Mouse (Mus musculus) limb, embryonic 13.5 days (tissue): ENCODE data around the gene Rbm20. TPM values are rescaled to one million over a fixed set of nuclear protein-coding genes. Genes with fewer than 3 reads are reported as not detected.

ENCODE experiments used
- ATAC-seq: fragments of 200-750 bp; cut with Nextera tagmentation; 2 replicates; pipeline ENCODE4 v1.8.0; 2017; ENCODE audit warnings: low read depth, moderate number of reproducible peaks, moderate TSS enrichment; ENCODE audit not compliant: low FRiP score
- H3K27ac ChIP-seq: fragments of 300-500 bp; sonication (generic); 2 replicates; pipeline ENCODE4 v1.5.1; 2015; ENCODE audit warnings: inconsistent platforms, mild to moderate bottlenecking, moderate library complexity
- H3K27me3 ChIP-seq: fragments of 300-500 bp; sonication (generic); 2 replicates; pipeline ENCODE4 v1.6.1; 2015; ENCODE audit warnings: mild to moderate bottlenecking, inconsistent platforms
- H3K36me3 ChIP-seq: fragments of 300-500 bp; sonication (generic); 2 replicates; pipeline ENCODE4 v1.6.1; 2015; ENCODE audit warnings: inconsistent platforms, mild to moderate bottlenecking, moderate library complexity
- H3K4me1 ChIP-seq: fragments of 300-500 bp; sonication (generic); 2 replicates; pipeline ENCODE4 v1.6.1; 2015; ENCODE audit warnings: inconsistent platforms
- H3K4me2 ChIP-seq: fragments of 300-500 bp; sonication (generic); replicated peaks from 2 replicates; pipeline ENCODE4 v1.6.1; 2015; ENCODE audit warnings: inconsistent platforms, mild to moderate bottlenecking, moderate library complexity
- H3K4me3 ChIP-seq: fragments of 300-500 bp; sonication (generic); 2 replicates; pipeline ENCODE4 v1.5.1; 2015; ENCODE audit warnings: moderate library complexity, mild to moderate bottlenecking, inconsistent platforms
- H3K9ac ChIP-seq: fragments of 300-500 bp; sonication (generic); 2 replicates; pipeline ENCODE4 v1.6.1; 2015; ENCODE audit warnings: mild to moderate bottlenecking, inconsistent platforms
- H3K9me3 ChIP-seq: fragments of 300-500 bp; sonication (generic); 2 replicates; pipeline ENCODE4 v1.6.1; 2016; ENCODE audit warnings: inconsistent platforms
- WGBS: fragments of 180-500 bp; shearing (Covaris S2); methylation state at CpG from one replicate; pipeline ENCODE4 v1.1.7; 2015; 5-methylcytosine and 5-hydroxymethylcytosine counted together
- polyA plus RNA-seq: library from polyadenylated mRNA; unstranded; fragments of >200 nt; fragmentation: Nextera tagmentation; extraction: Ambion mirVana; gene quantifications from 2 replicates; pipeline ENCODE4 v1.2.1, GENCODE M21; 2015

Rbm20 gene
- polyA plus RNA-seq, 1 experiment from 2014 or later, result 5.1 TPM

- no peak overlapping the region for H3K9ac ChIP-seq
- no peaks in the 10 kb centered on the region for H3K36me3 ChIP-seq
- H3K27me3 ChIP-seq, result no peaks in the 10 kb centered on the region
- ATAC-seq, result no peak
- H3K4me1 ChIP-seq, result peaks cover 41% of the 10 kb centered on the region
- no peak overlapping the region for H3K4me2 ChIP-seq
- WGBS, result 80% methylated on average over 3 of the region's 3 CpGs
- H3K4me3 ChIP-seq, result no peak overlapping the region
- no peak overlapping the region for H3K27ac ChIP-seq
- no peaks in the 10 kb centered on the region for H3K9me3 ChIP-seq
Observed at GRCm38 (mm10) chr19:53810584-53810983, 133.5 kb downstream of the Rbm20 start.

GRCm38 (mm10) chr19:53813576-53813975 is 136.5 kb downstream of the Rbm20 start:
- H3K4me2 ChIP-seq, result no peak overlapping the region
- no peak overlapping the region for H3K4me3 ChIP-seq
- H3K36me3 ChIP-seq, result no peaks in the 10 kb centered on the region
- no peaks in the 10 kb centered on the region for H3K9me3 ChIP-seq
- peaks cover 29% of the 10 kb centered on the region for H3K4me1 ChIP-seq
- no peaks in the 10 kb centered on the region for H3K27me3 ChIP-seq
- no peak overlapping the region for H3K27ac ChIP-seq
- no peak overlapping the region for H3K9ac ChIP-seq
- ATAC-seq, result no peak
- 96% methylated on average over 5 of the region's 5 CpGs for WGBS

- Histone ChIP-seq H3K4me1 (peaks cover 14% of the 10 kb centered on the region), H3K27me3 (no peaks in the 10 kb centered on the region), H3K27ac (no peak overlapping the region; the same call in 1 of the 2 replicates), H3K9ac (no peak overlapping the region), H3K36me3 (no peaks in the 10 kb centered on the region), H3K4me3 (no peak overlapping the region), H3K9me3 (no peaks in the 10 kb centered on the region), H3K4me2 (no peak overlapping the region)
- WGBS, result 31% methylated on average over 4 of the region's 4 CpGs
- ATAC-seq, result no peak
Observed at GRCm38 (mm10) chr19:53815714-53816113, 138.6 kb downstream of the Rbm20 start.

- 0 out of 2 replicates have a peak, but pooled peaks have one; percentile 48 for ATAC-seq
- no peaks in the 10 kb centered on the region for H3K9me3 ChIP-seq
Observed at GRCm38 (mm10) chr19:53816242-53816641, 139.1 kb downstream of the Rbm20 start.

GRCm38 (mm10) chr19:53819299-53819698 is 142.2 kb downstream of the Rbm20 start:
- 56% methylated on average over 6 of the region's 6 CpGs for WGBS
- no peaks in the 10 kb centered on the region for H3K27me3 ChIP-seq
- H3K4me2 ChIP-seq, result no peak overlapping the region
- no peaks in the 10 kb centered on the region for H3K9me3 ChIP-seq
- no peak overlapping the region for H3K9ac ChIP-seq
- no peak for ATAC-seq
- H3K4me1 ChIP-seq, result peaks cover 34% of the 10 kb centered on the region
- no peak overlapping the region for H3K4me3 ChIP-seq
- no peaks in the 10 kb centered on the region for H3K36me3 ChIP-seq
- H3K27ac ChIP-seq, result no peak overlapping the region

More at GRCm38 (mm10) chr19:53816242-53816641, 139.1 kb downstream of the Rbm20 start:
- no peak overlapping the region for H3K4me2 ChIP-seq
- H3K27ac ChIP-seq, result no peak overlapping the region; the same call in 1 of the 2 replicates
- H3K27me3 ChIP-seq, result no peaks in the 10 kb centered on the region
- no peak overlapping the region for H3K4me3 ChIP-seq
- 59% methylated on average over 11 of the region's 11 CpGs for WGBS
- H3K36me3 ChIP-seq, result no peaks in the 10 kb centered on the region
- no peak overlapping the region for H3K9ac ChIP-seq
- peaks cover 17% of the 10 kb centered on the region for H3K4me1 ChIP-seq

GRCm38 (mm10) chr19:53821241-53822120 is 144.4 kb downstream of the Rbm20 start:
- Histone ChIP-seq H3K4me2 (no peak overlapping the region), H3K4me3 (no peak overlapping the region), H3K4me1 (peaks cover 25% of the 10 kb centered on the region), H3K36me3 (no peaks in the 10 kb centered on the region), H3K9me3 (no peaks in the 10 kb centered on the region), H3K27me3 (no peaks in the 10 kb centered on the region), H3K27ac (peak overlapping the region; percentile 33; the same call in 1 of the 2 replicates), H3K9ac (no peak overlapping the region)
- 63% methylated on average over 13 of the region's 13 CpGs for WGBS
- ATAC-seq, result no peak

GRCm38 (mm10) chr19:53823847-53824246 is 146.7 kb downstream of the Rbm20 start:
- H3K36me3 ChIP-seq, result no peaks in the 10 kb centered on the region
- H3K4me3 ChIP-seq, result no peak overlapping the region
- H3K4me1 ChIP-seq, result peaks cover 24% of the 10 kb centered on the region
- WGBS, result 8% methylated on average over 6 of the region's 6 CpGs
- no peaks in the 10 kb centered on the region for H3K9me3 ChIP-seq
- H3K9ac ChIP-seq, result no peak overlapping the region
- no peak for ATAC-seq
- H3K27me3 ChIP-seq, result no peaks in the 10 kb centered on the region
- H3K4me2 ChIP-seq, result no peak overlapping the region
- H3K27ac ChIP-seq, result no peak overlapping the region

GRCm38 (mm10) chr19:53824872-53825680 is 148.0 kb downstream of the Rbm20 start:
- Histone ChIP-seq H3K4me2 (peak overlapping the region; percentile 55), H3K36me3 (no peaks in the 10 kb centered on the region), H3K9ac (peak overlapping the region; percentile 39), H3K4me1 (peaks cover 24% of the 10 kb centered on the region), H3K9me3 (no peaks in the 10 kb centered on the region), H3K27me3 (no peaks in the 10 kb centered on the region), H3K27ac (no peak overlapping the region), H3K4me3 (peak overlapping the region; percentile 35)
- WGBS, result 62% methylated on average over 21 of the region's 21 CpGs
- ATAC-seq, result peak; percentile 44; the same call in 1 of the 2 replicates

- H3K36me3 ChIP-seq, result no peaks in the 10 kb centered on the region
- WGBS, result 71% methylated on average over 6 of the region's 6 CpGs
- H3K27me3 ChIP-seq, result no peaks in the 10 kb centered on the region
- no peak overlapping the region for H3K27ac ChIP-seq
- peaks cover 29% of the 10 kb centered on the region for H3K4me1 ChIP-seq
- no peaks in the 10 kb centered on the region for H3K9me3 ChIP-seq
- H3K4me2 ChIP-seq, result no peak overlapping the region
- no peak overlapping the region for H3K9ac ChIP-seq
- no peak overlapping the region for H3K4me3 ChIP-seq
- ATAC-seq, result no peak
Observed at GRCm38 (mm10) chr19:53829990-53830389, 152.9 kb downstream of the Rbm20 start.

GRCm38 (mm10) chr19:53830407-53831163 is 153.5 kb downstream of the Rbm20 start:
- peak; percentile 44; the same call in 1 of the 2 replicates for ATAC-seq
- no peaks in the 10 kb centered on the region for H3K36me3 ChIP-seq
- no peak overlapping the region for H3K27ac ChIP-seq
- WGBS, result 10% methylated on average over 8 of the region's 8 CpGs
- no peaks in the 10 kb centered on the region for H3K27me3 ChIP-seq
- peaks cover 29% of the 10 kb centered on the region for H3K4me1 ChIP-seq
- H3K9me3 ChIP-seq, result no peaks in the 10 kb centered on the region
- H3K9ac ChIP-seq, result no peak overlapping the region; the same call in 1 of the 2 replicates
- no peak overlapping the region for H3K4me3 ChIP-seq
- no peak overlapping the region for H3K4me2 ChIP-seq

GRCm38 (mm10) chr19:53831164-53831448 is 154.0 kb downstream of the Rbm20 start:
- no peaks in the 10 kb centered on the region for H3K9me3 ChIP-seq
- H3K27me3 ChIP-seq, result no peaks in the 10 kb centered on the region
- H3K36me3 ChIP-seq, result no peaks in the 10 kb centered on the region
- H3K4me2 ChIP-seq, result no peak overlapping the region
- H3K27ac ChIP-seq, result no peak overlapping the region
- H3K9ac ChIP-seq, result no peak overlapping the region
- WGBS, result 9% methylated on average over 3 of the region's 3 CpGs
- H3K4me3 ChIP-seq, result no peak overlapping the region
- no peak for ATAC-seq
- peaks cover 29% of the 10 kb centered on the region for H3K4me1 ChIP-seq
